Mouse (Mus musculus) cerebellum, adult 2 months (tissue): Measurements from ENCODE around the gene Dmbt1. TPM values are rescaled to one million over a fixed set of nuclear protein-coding genes. Genes with fewer than 3 reads are reported as not detected.
A peak's percentile ranks its signal among the peaks of the same experiment; 100 is the strongest.
"Not testable (repeated sequence)": the region's sequence is repeated elsewhere in the genome, so short reads cannot be mapped to it uniquely, and the experiment has no call there.

Experiments
- DNase-seq, 2 experiments: peaks; one replicate each; pipeline ENCODE4 v3.0.0; 2021
- H3K27ac ChIP-seq: fragments of 200-500 bp; 2 replicates; pipeline ENCODE4 v1.5.1; 2012; ENCODE audit warnings: low read length, control low read depth, inconsistent platforms; ENCODE audit not compliant: insufficient read depth
- H3K27me3 ChIP-seq: fragments of 200-500 bp; 2 replicates; pipeline ENCODE4 v1.6.1; 2012; ENCODE audit warnings: inconsistent platforms, mild to moderate bottlenecking, low read length, moderate library complexity; ENCODE audit not compliant: control insufficient read depth, insufficient read depth
- H3K4me1 ChIP-seq: fragments of 200-500 bp; 2 replicates; pipeline ENCODE4 v1.6.1; 2011; ENCODE audit warnings: low read length; ENCODE audit not compliant: control insufficient read depth, insufficient read depth
- H3K4me3 ChIP-seq: fragments of 200-500 bp; replicated peaks from 2 replicates; pipeline ENCODE3; 2011; ENCODE audit warnings: mild to moderate bottlenecking, low read depth, low read length, control low read depth; ENCODE audit not compliant: insufficient read depth
- CTCF ChIP-seq: fragments of 200-500 bp; IDR thresholded peaks from 2 replicates; pipeline ENCODE4 v1.5.1; 2011; ENCODE audit warnings: low read depth, mild to moderate bottlenecking, control low read depth, low read length, moderate library complexity, borderline replicate concordance; ENCODE audit not compliant: insufficient read depth
- POLR2A ChIP-seq: fragments of 200-500 bp; IDR thresholded peaks from 2 replicates; pipeline ENCODE4 v1.6.1; 2011; ENCODE audit warnings: low read length, control low read depth, borderline replicate concordance; ENCODE audit not compliant: insufficient read depth
- WGBS: fragments of 180-500 bp; shearing (Covaris S2); methylation state at CpG from one replicate; pipeline ENCODE4 v1.1.7; 2018; 5-methylcytosine and 5-hydroxymethylcytosine counted together
- polyA plus RNA-seq: library from polyadenylated mRNA; depleted of rRNA; stranded (reverse); fragments of >200 nt; gene quantifications from 2 replicates; pipeline ENCODE4 v1.2.3, GENCODE M21; 2012

Gene Dmbt1
- polyA plus RNA-seq, 1 experiment: 0.03 TPM

GRCm38 (mm10) chr7:131024807-131025206 lies 7.0 kb upstream of the Dmbt1 start:
- H3K4me3 ChIP-seq: no peak overlapping the region
- no peak for DNase-seq
- TF ChIP-seq POLR2A (no peak), CTCF (no peak)
- WGBS: 83% methylated on average over 1 of the region's 1 CpGs
- no peak overlapping the region for H3K27ac ChIP-seq
- H3K27me3 ChIP-seq: no peaks in the 10 kb centered on the region
- H3K4me1 ChIP-seq: no peaks in the 10 kb centered on the region

- Histone ChIP-seq H3K27ac (no peak overlapping the region), H3K4me1 (no peaks in the 10 kb centered on the region), H3K27me3 (no peaks in the 10 kb centered on the region), H3K4me3 (no peak overlapping the region)
- 91% methylated on average over 1 of the region's 1 CpGs for WGBS
- TF ChIP-seq CTCF (no peak), POLR2A (no peak)
- no peak for DNase-seq
Measured at GRCm38 (mm10) chr7:131027557-131027956, 4.3 kb upstream of the Dmbt1 start.

- Histone ChIP-seq H3K27ac (no peak overlapping the region), H3K4me1 (no peaks in the 10 kb centered on the region), H3K4me3 (no peak overlapping the region), H3K27me3 (no peaks in the 10 kb centered on the region)
- WGBS: 87% methylated on average over 3 of the region's 3 CpGs
- no peak for TF ChIP-seq CTCF
- TF ChIP-seq POLR2A: no peak
- no peak for DNase-seq
Measured at GRCm38 (mm10) chr7:131036396-131036795, 4.5 kb downstream of the Dmbt1 start.

GRCm38 (mm10) chr7:131037083-131037482 lies 5.2 kb downstream of the Dmbt1 start:
- TF ChIP-seq POLR2A (no peak), CTCF (no peak)
- 91% methylated on average over 2 of the region's 2 CpGs for WGBS

GRCm38 (mm10) chr7:131040760-131041159 lies 8.9 kb downstream of the Dmbt1 start:
- not testable (repeated sequence) for H3K27me3 ChIP-seq
- 25% methylated on average over 8 of the region's 8 CpGs for WGBS

More at GRCm38 (mm10) chr7:131037083-131037482, 5.2 kb downstream of the Dmbt1 start:
- H3K27me3 ChIP-seq: no peaks in the 10 kb centered on the region
- DNase-seq: no peak
- H3K27ac ChIP-seq: no peak overlapping the region
- no peak overlapping the region for H3K4me3 ChIP-seq
- no peaks in the 10 kb centered on the region for H3K4me1 ChIP-seq

GRCm38 (mm10) chr7:131042657-131043056 lies 10.8 kb downstream of the Dmbt1 start:
- TF ChIP-seq CTCF (peak; percentile 31; the same call in 1 of the 2 replicates), POLR2A (no peak)
- Histone ChIP-seq H3K27ac (no peak overlapping the region), H3K4me1 (no peaks in the 10 kb centered on the region), H3K27me3 (no peaks in the 10 kb centered on the region), H3K4me3 (no peak overlapping the region)
- no peak for DNase-seq
- 69% methylated on average over 1 of the region's 1 CpGs for WGBS

More at GRCm38 (mm10) chr7:131040760-131041159, 8.9 kb downstream of the Dmbt1 start:
- H3K4me3 ChIP-seq, DNase-seq, H3K27ac ChIP-seq, H3K4me1 ChIP-seq: not testable (repeated sequence)

GRCm38 (mm10) chr7:131045258-131045835 lies 13.5 kb downstream of the Dmbt1 start:
- not testable (repeated sequence) for H3K27me3 ChIP-seq, H3K27ac ChIP-seq, H3K4me1 ChIP-seq, H3K4me3 ChIP-seq, DNase-seq
- 37% methylated on average over 3 of the region's 3 CpGs for WGBS
- TF ChIP-seq CTCF: peak; percentile 37; the same call in 1 of the 2 replicates

GRCm38 (mm10) chr7:131049829-131050228 lies 18.0 kb downstream of the Dmbt1 start:
- H3K27ac ChIP-seq, DNase-seq, H3K4me3 ChIP-seq, H3K27me3 ChIP-seq, H3K4me1 ChIP-seq: not testable (repeated sequence)
- 56% methylated on average over 8 of the region's 8 CpGs for WGBS
